Mouse (Mus musculus) layer of hippocampus, postnatal 10 days (tissue): Measurements from ENCODE around the gene Klk10. TPM values are rescaled to one million over a fixed set of nuclear protein-coding genes. Genes with fewer than 3 reads are reported as not detected.

Source experiments
- DNase-seq, 2 experiments: peaks; one replicate each; pipeline ENCODE4 v3.0.0; 2021; ENCODE audit warnings: low spot score in 2 of 2
- long read RNA-seq: library from polyadenylated mRNA; stranded (forward); transcript quantifications from one replicate; pipeline ENCODE4 v2.0.0, GENCODE M21; 2023
- total RNA-seq, 2 experiments: library from RNA; stranded (reverse); gene quantifications; 2 replicates each; pipeline ENCODE4 v1.2.3; 2021

Klk10 gene
- under 1 TPM; 0.31 to 0.43 TPM for total RNA-seq
- long read RNA-seq, partial matches to known transcripts: 1 of 1 reads
- long read RNA-seq, other reads (novel, unspliced or antisense): 0 of 1 reads

GRCm38 (mm10) chr7:43780746-43781145 is at the start of gene Klk10:
Klk10 (plus strand) TSS chr7:43781035.
- DNase-seq: no peak

DNA sequence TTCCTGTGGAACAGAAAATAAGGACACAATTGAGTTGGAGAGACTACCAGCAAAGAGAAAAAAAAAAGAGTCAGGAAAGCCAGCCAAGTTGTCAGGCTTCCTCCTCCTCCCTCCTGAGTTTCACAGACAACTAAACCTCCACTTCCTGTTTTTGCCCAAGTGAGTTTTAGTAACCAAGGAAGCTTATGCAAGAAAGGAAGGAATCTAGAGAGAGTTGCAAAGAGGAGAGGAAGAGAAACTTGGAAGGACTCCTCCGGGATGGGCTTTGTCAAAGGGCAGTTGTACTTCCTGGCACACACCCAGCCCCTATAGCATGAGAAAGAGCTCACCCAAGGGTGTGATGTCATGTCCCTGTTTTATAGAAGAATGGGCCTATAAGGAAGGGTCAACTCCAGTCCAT is 33.0 kb upstream of the Klk10 start:
- DNase-seq: no peak

- DNase-seq: no peak
Observed at GRCm38 (mm10) chr7:43752806-43753205, 28.0 kb upstream of the Klk10 start.

GRCm38 (mm10) chr7:43766484-43766883 is 14.4 kb upstream of the Klk10 start:
- no peak for DNase-seq

- DNase-seq: no peak
Observed at GRCm38 (mm10) chr7:43768597-43768996, 12.2 kb upstream of the Klk10 start, which contains the start of gene Klk12. Klk12 (plus strand) TSS chr7:43768897.

DNA sequence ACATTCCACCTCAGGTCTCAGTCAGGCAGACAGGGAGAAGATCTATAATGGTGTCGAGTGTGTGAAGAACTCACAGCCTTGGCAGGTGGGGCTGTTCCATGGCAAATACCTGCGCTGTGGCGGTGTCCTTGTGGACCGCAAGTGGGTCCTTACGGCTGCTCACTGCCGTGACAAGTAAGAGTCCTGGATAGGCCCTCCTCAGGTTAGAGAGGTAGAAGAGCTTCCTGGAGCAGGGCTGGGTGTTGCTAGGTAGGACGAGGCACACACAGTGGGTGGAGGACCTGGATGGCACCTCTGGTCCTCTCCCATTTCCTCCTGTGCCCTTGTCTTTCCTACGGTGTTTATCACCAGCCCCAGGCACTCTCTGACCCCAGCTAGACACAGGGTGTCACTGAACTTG is 11.2 kb upstream of the Klk10 start:
- peak in 1 of 2 experiments; percentile 4 for DNase-seq

GRCm38 (mm10) chr7:43770701-43771100 is 10.1 kb upstream of the Klk10 start:
- DNase-seq: peak in 1 of 2 experiments; percentile 5

GRCm38 (mm10) chr7:43771916-43772315 is 8.9 kb upstream of the Klk10 start:
- DNase-seq: peak in 1 of 2 experiments; percentile 4

DNA sequence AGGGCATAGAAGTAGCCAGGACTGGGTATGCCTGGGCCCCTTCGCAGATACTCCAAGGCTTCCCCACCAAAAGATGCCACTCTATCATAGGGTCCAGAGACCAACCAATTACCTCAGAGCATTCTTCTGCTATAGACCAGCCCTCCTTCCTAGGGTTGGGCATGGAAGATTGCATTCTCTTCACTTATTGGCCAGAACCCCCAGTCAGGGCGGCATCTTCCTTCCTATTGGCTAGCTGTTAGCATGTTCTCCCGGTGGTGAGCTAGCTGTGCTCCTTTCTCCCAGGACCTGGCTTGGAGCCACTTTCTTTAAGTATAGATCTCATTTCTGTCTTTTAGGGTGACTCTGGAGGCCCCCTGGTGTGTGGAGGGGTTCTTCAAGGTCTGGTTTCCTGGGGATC is 7.9 kb upstream of the Klk10 start:
- peak in 1 of 2 experiments; percentile 6 for DNase-seq

DNA sequence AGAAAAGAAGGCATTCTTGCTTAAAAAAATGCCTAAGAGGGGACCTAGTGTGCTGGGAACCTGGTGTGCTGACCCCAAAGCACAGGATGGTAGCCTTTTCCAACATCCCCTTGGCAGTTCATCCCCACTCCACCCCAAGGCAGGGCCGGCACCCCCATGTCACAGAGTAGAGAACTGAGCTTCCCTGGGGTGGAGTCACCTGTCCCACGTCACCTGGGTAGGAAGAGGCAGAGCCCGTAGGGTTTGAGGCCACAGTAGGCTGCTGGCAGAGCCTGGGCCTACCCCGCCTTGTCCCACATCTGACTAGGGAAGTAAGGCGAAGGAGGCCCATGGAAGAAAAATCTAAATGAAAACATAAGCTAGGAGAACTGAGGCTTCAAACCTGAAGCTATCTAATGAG is 6.5 kb upstream of the Klk10 start, which contains the start of gene Klk11:
Gene Klk11, plus strand, starts transcription at position 241 of the 400 bp plus-strand sequence.
- peak in 1 of 2 experiments; percentile 3 for DNase-seq

GRCm38 (mm10) chr7:43774802-43775201 is 6.0 kb upstream of the Klk10 start:
- peak in 1 of 2 experiments; percentile 5 for DNase-seq

- DNase-seq: peak in 1 of 2 experiments; percentile 5
Observed at GRCm38 (mm10) chr7:43775311-43776057, 5.4 kb upstream of the Klk10 start.

GRCm38 (mm10) chr7:43776506-43776905 is 4.3 kb upstream of the Klk10 start:
- no peak for DNase-seq

GRCm38 (mm10) chr7:43777423-43777822 is 3.4 kb upstream of the Klk10 start:
- DNase-seq: no peak

GRCm38 (mm10) chr7:43778176-43778970 is 2.5 kb upstream of the Klk10 start:
- DNase-seq: peak in 1 of 2 experiments; percentile 0

- no peak for DNase-seq
Observed at GRCm38 (mm10) chr7:43780241-43780640, 594 bp upstream of the Klk10 start.

DNA sequence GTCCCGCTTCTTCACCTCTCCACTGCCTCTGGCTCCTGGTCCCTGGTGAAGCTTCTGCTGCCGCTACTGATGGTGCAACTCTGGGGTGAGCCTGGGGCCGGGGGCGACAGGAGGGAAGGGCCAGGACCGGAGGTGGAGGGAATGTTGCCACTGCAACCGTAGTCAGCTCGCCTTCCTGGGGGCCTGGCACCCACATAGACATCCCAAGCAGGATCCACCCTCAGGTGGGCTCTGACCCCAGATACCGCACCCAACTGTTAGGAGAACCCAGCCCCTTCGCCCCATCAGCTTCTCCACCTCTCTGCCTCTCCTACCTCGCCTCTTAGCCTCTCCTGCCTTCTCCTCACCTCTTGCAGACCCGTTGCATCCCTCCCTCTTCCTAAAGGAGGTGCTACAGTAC is 706 bp downstream of the Klk10 start:
- DNase-seq: no peak

GRCm38 (mm10) chr7:43782275-43783265 is 1.7 kb downstream of the Klk10 start:
- peak; percentile 83 for DNase-seq

- DNase-seq: no peak
Observed at GRCm38 (mm10) chr7:43785286-43785685, 4.5 kb downstream of the Klk10 start.

DNA sequence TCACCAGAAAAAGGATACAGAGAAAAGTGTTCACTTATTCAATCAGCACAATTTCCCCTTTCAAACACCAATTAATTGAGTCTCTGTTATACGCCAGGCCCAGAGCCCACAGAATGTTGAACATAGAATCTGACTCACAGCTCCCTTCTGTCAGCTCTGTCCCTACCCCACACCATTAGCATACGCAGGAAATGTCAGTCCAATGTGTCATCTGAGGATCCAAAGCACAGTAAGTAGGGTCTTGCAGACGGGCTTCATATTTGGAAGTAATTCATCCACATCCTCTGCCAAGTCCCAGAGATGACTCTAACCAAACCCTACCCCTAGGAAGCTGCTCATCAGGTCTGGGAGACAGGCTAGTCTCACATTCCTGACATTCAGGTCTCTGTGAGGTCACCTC is 7.3 kb downstream of the Klk10 start:
- no peak for DNase-seq

GRCm38 (mm10) chr7:43789295-43789694 is 8.5 kb downstream of the Klk10 start:
- DNase-seq: no peak
